Mouse (Mus musculus) lung, postnatal 25 days (tissue): ENCODE measurements around the gene Vav2.

Source experiments
- DNase-seq: peaks from one replicate; pipeline ENCODE4 v3.0.0; 2022; ENCODE audit warnings: low spot score

Gene Vav2

DNA sequence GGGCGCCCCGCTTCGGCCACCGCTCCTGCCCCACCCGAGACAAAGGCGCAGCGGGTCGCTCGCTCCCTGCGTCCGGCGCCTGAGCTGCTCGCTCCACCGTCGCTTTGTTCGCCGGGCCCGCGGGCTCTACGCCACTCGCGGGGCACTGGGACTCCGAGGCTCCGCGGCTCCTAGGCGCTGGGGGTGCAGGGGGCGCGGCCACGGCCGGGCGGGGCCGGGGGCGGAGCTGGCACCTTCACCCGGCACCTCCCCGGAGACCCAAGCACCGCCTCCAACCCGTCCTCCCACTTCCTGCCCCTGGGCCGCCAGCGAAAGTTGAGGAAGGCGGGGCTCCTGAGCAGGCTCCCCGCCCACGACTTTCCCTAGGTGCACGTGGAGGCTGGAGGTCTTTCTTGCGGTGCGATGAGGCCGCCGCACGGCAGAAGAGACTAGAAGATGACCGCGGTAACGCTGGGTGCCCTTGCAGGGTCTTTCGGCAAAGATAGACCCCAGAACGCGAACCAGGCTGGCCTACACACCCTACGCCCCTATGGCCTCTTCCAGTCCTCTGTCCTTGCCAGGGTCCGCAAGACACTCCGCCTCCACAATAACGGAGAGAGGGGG lies at the start of gene Vav2:
Gene Vav2, minus strand, starts transcription at position 179 of the 603 bp plus-strand sequence.
- DNase-seq = peak; percentile 95

DNA sequence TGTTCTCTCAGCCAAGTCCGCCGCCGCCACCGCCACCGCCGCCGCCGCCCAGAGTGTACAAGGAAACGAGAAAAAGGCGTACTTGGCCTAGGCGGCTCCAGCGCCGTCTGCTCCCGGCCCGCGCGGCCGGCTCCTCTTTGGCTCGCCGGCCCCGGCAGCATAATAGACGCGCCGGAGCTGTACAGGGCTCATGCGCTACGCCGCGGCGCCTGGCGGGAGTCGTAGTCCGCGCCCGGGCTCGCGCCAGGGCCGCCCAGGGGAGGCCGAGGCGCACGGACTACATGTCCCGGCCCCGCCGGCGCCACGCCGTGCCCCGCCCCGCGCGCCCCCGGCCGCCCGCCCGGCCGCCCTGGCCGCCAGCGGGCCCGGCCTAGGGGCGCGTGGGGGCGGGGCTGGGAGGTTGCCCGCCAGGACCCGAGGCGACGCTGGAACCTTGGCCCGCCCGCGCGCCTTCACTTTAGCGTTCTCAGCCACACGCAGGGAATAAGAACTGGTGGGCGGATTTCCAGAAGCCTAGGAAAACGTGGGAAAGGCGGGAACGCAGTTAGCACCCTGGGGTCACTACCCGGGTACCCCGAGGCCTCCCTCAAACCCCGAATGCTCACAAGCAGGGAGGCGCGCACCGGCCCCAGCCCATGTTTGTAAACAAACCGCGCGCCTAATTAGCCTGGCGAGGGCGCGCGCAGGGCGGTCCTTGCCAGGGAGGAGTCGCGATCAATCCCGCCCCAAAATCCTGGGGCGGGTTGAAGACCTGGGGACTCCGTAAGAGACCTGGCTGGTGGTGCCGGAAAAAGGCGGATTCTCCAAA lies 48.9 kb upstream of the Vav2 start:
- DNase-seq = peak; percentile 94

- peak; percentile 24 for DNase-seq
Measured at GRCm38 (mm10) chr2:27474621-27475484, 48.0 kb upstream of the Vav2 start.

DNA sequence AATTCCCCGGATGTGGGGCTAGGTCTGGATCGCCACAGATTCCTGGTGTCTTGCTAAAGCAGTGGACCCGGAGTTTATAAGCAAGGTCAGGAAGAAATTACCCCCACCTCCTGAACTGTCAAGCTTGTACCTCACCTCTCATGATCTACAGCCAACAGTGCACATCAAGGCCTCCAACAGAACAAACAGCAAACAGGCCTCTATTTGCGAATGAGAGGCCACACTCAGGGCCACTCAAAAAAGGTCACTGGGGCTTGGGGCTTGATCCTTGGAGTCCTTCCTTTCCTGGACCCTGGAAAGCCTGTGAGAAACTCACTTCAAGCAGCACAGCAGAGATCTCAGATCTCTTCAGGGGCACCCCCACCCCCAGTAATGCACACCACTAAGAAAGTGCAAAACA lies 47.1 kb upstream of the Vav2 start:
- no peak for DNase-seq

DNA sequence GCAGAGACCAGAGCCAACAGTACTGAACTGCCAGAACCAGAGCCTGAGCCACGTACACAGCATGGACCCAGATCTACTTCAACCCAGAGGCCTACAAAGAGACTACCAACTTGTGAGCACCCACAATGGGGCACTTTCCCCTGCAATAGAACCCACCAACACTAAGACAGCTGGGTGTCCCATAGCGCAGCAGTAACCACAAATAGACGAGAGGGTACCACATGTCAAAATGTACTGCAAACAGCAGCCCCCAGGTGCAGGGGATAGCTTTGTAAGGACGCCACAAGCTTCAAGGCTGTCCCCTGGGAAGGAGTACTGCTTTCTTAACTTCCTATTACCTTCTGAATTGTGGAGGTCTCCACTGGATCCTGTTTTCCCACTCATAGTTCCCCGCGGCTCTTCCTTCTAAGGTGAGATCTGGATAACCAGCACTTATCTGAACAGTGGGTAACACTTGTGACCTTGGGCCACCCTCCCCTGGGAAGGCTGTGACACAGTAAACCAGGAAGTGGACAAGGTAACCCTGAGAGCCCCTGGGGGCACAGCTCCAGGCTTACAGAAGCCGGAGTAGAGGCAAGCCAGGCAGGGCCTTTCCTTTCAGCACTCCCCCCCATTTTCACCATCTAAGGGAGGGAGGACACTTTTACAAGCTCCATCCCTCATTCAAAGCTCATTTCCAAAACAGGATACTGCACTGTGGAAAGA lies 46.4 kb upstream of the Vav2 start:
- DNase-seq = no peak

DNA sequence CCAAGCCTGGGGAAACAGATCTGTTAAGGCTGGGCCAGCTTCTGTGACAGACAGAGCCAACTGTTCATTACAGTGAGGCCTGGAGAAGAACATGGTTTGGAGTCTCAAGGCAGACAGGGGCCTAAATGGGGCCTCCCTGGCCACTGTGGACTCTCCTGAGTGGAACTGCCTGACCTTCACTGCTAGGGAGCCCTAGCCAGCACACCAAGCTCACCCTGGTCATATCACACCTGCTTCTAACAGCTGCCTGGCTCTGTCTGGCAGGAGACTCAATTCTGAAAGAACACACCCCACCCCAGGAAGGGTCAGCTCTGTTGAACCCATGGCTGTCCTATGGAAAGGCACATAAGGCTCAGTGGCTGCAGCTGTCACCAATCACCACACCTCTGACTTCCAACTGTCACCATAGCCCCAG lies 44.3 kb upstream of the Vav2 start:
- DNase-seq = no peak

GRCm38 (mm10) chr2:27470535-27470934 lies 43.7 kb upstream of the Vav2 start:
- DNase-seq = no peak

DNA sequence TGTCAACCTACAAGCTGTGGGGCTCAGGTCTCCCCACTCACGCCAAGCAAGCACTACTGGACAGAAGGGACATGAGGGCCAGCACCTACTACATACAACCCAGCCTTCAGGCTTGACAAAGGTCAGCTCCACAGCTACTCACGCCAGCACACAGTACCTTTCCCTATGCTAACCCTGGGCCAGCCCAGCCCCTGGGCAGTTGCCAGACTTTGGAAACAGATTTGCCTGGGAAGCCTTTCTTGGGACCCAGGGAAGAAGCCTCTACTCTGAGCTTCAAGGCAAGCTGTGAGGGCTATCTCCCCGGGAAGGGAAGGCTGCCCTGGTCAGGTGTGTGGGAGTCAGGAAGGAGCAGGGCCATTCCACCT lies 43.1 kb upstream of the Vav2 start:
- DNase-seq = no peak

DNA sequence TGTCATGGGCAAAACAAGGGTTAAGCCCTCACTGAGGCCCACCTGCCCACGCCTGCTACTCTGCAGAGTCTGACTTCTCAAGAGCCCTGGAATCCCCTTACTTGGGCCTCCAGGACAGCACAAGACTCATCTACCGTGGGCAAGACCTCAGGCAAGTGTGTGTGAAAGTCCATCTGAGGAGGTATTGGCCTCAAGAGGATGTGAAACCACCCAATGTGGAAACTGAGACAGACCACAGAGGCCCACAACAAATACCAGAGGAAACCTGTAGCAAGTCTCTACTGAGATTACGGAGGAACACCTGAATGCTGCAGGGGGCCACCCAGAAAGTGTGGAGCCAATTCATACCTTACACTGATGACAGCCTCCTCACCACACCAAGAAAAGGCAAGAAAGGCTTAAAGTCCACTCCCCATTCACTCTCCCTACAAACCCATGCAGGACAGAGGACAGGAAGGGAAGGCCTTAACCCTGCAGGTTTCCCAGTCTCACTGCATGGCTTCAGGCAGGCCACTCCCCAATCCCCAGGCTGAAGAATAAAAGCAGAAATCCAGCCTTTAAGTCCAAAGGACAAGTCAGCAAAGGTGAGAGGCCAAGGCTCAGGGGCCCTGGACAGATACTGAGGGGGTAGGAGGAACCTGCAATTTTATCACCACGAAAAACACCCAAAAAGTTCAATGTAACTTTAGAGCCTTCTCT lies 42.6 kb upstream of the Vav2 start:
- DNase-seq = peak; percentile 12

DNA sequence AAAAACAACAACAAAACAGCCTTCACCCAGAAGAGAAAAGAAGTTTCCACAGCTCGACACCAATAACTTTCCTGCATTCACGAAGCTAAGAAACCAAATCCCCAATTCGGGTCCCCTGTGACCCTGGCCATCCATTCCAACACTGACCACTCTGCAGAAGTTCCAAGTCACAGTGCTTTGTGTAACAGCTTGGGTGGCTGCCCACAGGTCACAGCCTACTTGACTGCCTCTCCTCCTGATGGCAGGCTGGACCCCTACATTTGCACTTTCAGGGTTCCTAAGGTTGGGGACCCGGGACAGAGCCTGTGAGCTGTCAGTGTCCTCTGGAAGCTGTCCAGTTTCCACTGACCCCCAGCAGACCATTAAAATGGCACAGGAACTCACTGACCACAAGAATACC lies 36.1 kb upstream of the Vav2 start:
- no peak for DNase-seq

GRCm38 (mm10) chr2:27461881-27462660 lies 35.2 kb upstream of the Vav2 start:
- DNase-seq = no peak

- no peak for DNase-seq
Measured at GRCm38 (mm10) chr2:27460651-27461050, 33.8 kb upstream of the Vav2 start.

- DNase-seq = no peak
Measured at GRCm38 (mm10) chr2:27460163-27460562, 33.3 kb upstream of the Vav2 start.

DNA sequence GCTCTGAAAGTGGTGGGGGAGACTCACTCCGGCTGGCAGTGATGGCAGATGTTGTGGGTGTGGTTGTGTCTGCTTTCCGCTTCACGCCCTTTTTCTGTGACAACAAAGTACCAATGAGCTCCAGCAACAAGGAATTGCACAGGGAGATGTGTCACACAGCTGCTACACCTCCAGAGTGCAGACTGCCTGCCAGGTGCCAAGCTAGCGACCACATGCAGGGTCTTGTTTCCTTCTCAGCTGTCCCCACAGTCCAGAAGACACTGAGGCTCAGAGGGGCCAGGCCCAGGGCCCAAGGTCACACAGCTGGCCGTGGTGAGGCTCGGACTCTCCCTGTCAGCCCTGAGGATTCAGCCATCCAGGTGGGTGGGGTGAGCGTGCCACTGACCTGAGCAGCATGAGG lies 32.9 kb upstream of the Vav2 start:
- DNase-seq = no peak

DNA sequence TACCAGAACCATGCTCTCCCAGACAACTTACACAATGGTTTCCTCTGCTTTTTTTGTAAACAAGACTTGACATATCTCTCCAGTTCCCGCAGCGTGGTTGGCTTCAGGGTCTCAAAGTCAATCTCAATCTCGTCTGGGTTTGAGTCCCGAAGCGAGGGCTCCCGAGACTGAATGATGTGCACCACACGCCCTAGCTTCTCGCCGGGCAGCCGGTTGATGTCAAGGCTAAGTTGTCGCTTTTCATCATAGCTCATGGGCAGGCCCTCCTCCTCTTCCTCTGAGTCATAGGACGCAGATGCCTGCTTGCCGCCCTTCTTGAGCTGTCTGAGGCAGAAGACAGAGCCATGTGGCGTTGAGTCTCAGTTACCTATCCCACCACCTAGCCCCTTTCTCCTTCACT lies 23.4 kb upstream of the Vav2 start:
- no peak for DNase-seq

DNA sequence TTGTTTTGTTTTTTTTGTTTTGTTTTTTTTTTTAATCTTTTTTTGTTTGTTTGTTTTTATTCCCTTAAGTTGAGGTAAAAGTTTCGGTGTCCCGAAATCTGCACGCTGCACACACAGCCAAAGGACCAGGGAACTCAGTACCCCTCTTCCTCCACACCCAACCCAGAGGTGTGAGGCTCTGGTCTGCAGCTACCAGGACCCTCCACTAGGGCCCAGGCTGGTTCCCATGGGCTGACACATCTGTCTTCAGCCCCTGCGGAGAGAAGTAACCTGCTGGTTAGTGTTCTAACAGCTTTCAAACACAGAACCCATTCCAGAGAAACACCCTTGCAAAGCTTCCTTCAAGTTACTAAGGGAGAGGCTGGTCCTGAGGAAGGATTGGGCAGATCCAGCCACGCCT lies 20.9 kb upstream of the Vav2 start:
- no peak for DNase-seq

DNA sequence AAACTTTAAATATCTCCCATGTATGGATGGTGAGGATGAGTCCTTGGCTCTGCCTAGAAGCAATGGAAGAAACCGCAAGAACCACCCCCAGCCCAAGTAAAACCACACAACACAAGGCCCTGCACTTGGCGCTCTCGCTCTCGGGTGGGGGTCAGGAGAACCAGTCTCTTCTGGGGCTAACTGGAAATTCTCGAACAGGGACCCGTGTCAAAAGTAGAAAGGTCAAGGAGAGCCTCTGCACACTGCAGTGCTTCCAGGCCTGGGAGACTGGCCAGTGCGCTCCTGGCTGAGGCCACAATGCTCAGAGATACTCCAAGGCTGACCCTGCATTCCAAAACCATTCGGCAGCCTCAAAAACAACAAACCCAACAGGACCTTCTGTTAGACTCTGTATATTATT lies 20.0 kb upstream of the Vav2 start:
- DNase-seq = no peak

DNA sequence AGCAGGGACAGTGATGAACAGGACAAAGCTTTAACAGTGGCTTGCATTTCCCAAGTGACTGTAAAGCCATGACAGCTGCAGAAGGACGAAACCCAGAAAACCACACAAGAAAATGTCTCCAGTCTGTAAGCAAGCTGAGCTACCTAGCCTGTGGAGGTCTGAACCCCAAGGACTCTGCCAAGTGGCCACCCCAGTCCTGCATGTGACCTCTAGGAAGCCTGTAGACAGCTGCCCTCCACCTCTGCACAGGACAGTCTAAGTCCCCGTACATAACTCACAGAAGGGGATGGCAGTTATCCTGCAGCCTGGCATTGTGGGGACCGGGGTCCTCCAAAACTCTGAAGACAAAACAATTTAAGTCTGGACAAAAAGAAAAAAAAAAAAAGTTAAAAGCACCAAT lies 19.1 kb upstream of the Vav2 start:
- no peak for DNase-seq

GRCm38 (mm10) chr2:27443450-27443708 lies 16.5 kb upstream of the Vav2 start:
- no peak for DNase-seq

GRCm38 (mm10) chr2:27442708-27443449 lies 16.0 kb upstream of the Vav2 start:
- DNase-seq = no peak
